Mouse (Mus musculus): ENCODE measurements around the gene Olfr814. TPM values are rescaled to one million over a fixed set of nuclear protein-coding genes. Genes with fewer than 3 reads are reported as not detected.

Gene Olfr814
- polyA plus RNA-seq, 1 experiment from 2014 or later, result not detected

Other genes starting within 250 kb of the Olfr814 start
- gene Olfr799, start 242.4 kb downstream of the Olfr814 start, polyA plus RNA-seq (2015; fragmentation: Nextera tagmentation; extraction: Ambion mirVana), result not detected in 2 replicates
- gene Olfr800, start 222.2 kb downstream of the Olfr814 start, polyA plus RNA-seq (2015; fragmentation: Nextera tagmentation; extraction: Ambion mirVana), result not detected in 2 replicates
- gene Olfr801, start 206.0 kb downstream of the Olfr814 start, polyA plus RNA-seq (2015; fragmentation: Nextera tagmentation; extraction: Ambion mirVana), result not detected in 2 replicates
- not detected in 2 replicates for gene Olfr802, start 191.7 kb downstream of the Olfr814 start, polyA plus RNA-seq (2015; fragmentation: Nextera tagmentation; extraction: Ambion mirVana)
- gene Olfr803, start 185.6 kb downstream of the Olfr814 start, polyA plus RNA-seq (2015; fragmentation: Nextera tagmentation; extraction: Ambion mirVana), result not detected in 2 replicates
- not detected in 2 replicates for gene Olfr804, start 176.6 kb downstream of the Olfr814 start, polyA plus RNA-seq (2015; fragmentation: Nextera tagmentation; extraction: Ambion mirVana)
- not detected in 2 replicates for gene Olfr805, start 150.5 kb downstream of the Olfr814 start, polyA plus RNA-seq (2015; fragmentation: Nextera tagmentation; extraction: Ambion mirVana)
- not detected in 2 replicates for gene Olfr806, start 137.9 kb downstream of the Olfr814 start, polyA plus RNA-seq (2015; fragmentation: Nextera tagmentation; extraction: Ambion mirVana)
- gene Olfr807, start 122.1 kb downstream of the Olfr814 start, polyA plus RNA-seq (2015; fragmentation: Nextera tagmentation; extraction: Ambion mirVana), result not detected in 2 replicates
- gene Olfr808, start 114.4 kb downstream of the Olfr814 start, polyA plus RNA-seq (2015; fragmentation: Nextera tagmentation; extraction: Ambion mirVana), result not detected in 2 replicates
- gene Olfr809, start 105.2 kb downstream of the Olfr814 start, polyA plus RNA-seq (2015; fragmentation: Nextera tagmentation; extraction: Ambion mirVana), result not detected in 2 replicates
- not detected in 2 replicates for gene Olfr810, start 84.9 kb downstream of the Olfr814 start, polyA plus RNA-seq (2015; fragmentation: Nextera tagmentation; extraction: Ambion mirVana)
- gene Olfr811, start 75.5 kb downstream of the Olfr814 start, polyA plus RNA-seq (2015; fragmentation: Nextera tagmentation; extraction: Ambion mirVana), result not detected in 2 replicates
- gene Olfr812, start 33.8 kb downstream of the Olfr814 start, polyA plus RNA-seq (2015; fragmentation: Nextera tagmentation; extraction: Ambion mirVana), result not detected in 2 replicates
- not detected in 2 replicates for gene Olfr813, start 24.5 kb downstream of the Olfr814 start, polyA plus RNA-seq (2015; fragmentation: Nextera tagmentation; extraction: Ambion mirVana)
- gene Olfr815, start 26.0 kb upstream of the Olfr814 start, polyA plus RNA-seq (2015; fragmentation: Nextera tagmentation; extraction: Ambion mirVana), result not detected in 2 replicates
- not detected in 2 replicates for gene Olfr816, start 35.7 kb upstream of the Olfr814 start, polyA plus RNA-seq (2015; fragmentation: Nextera tagmentation; extraction: Ambion mirVana)
- gene Olfr818, start 69.2 kb upstream of the Olfr814 start, polyA plus RNA-seq (2015; fragmentation: Nextera tagmentation; extraction: Ambion mirVana), result not detected in 2 replicates
- gene Olfr819, start 87.4 kb upstream of the Olfr814 start, polyA plus RNA-seq (2015; fragmentation: Nextera tagmentation; extraction: Ambion mirVana), result not detected in 2 replicates
- not detected in 2 replicates for gene Olfr247, start 96.3 kb upstream of the Olfr814 start, polyA plus RNA-seq (2015; fragmentation: Nextera tagmentation; extraction: Ambion mirVana)
- gene Gm10310, start 105.2 kb upstream of the Olfr814 start, polyA plus RNA-seq (2015; fragmentation: Nextera tagmentation; extraction: Ambion mirVana), result not detected in 2 replicates
- gene Olfr820, start 132.8 kb upstream of the Olfr814 start, polyA plus RNA-seq (2015; fragmentation: Nextera tagmentation; extraction: Ambion mirVana), result not detected in 2 replicates
- not detected in 2 replicates for gene Olfr821, start 150.5 kb upstream of the Olfr814 start, polyA plus RNA-seq (2015; fragmentation: Nextera tagmentation; extraction: Ambion mirVana)
- not detected in 2 replicates for gene Olfr822, start 191.4 kb upstream of the Olfr814 start, polyA plus RNA-seq (2015; fragmentation: Nextera tagmentation; extraction: Ambion mirVana)
- gene Olfr823, start 235.5 kb upstream of the Olfr814 start, polyA plus RNA-seq (2015; fragmentation: Nextera tagmentation; extraction: Ambion mirVana), result not detected in 2 replicates